Mouse (Mus musculus) gastrocnemius, adult 2 months (tissue): ENCODE results near the gene Ipp. TPM values are rescaled to one million over a fixed set of nuclear protein-coding genes. Genes with fewer than 3 reads are reported as not detected.

Source experiments
- DNase-seq: peaks from one replicate; pipeline ENCODE4 v3.0.0; 2022
- H3K27ac ChIP-seq: fragments of 200-600 bp; 2 replicates; pipeline ENCODE4 v1.8.1; 2022; ENCODE audit warnings: mild to moderate bottlenecking
- H3K4me3 ChIP-seq: fragments of 200-600 bp; 2 replicates; pipeline ENCODE4 v1.8.1; 2022; ENCODE audit warnings: mild to moderate bottlenecking, moderate library complexity
- CTCF ChIP-seq: fragments of 200-600 bp; IDR thresholded peaks from 2 replicates; pipeline ENCODE4 v1.8.1; 2022; ENCODE audit warnings: antibody characterized with exemption, mild to moderate bottlenecking, moderate library complexity
- intact Hi-C: fragments of 180-260 bp; cut with DNase I; formaldehyde crosslinking; loops from one replicate; pipeline ENCODE4 v1.15.1; 2025
- long read RNA-seq, 2 experiments: library from polyadenylated mRNA; stranded (forward); transcript quantifications; one replicate each; pipeline ENCODE4 v2.0.0; 2021
- total RNA-seq, 2 experiments: library from RNA; stranded (reverse); gene quantifications; 2 replicates each; pipeline ENCODE4 v1.2.3; 2021

Gene Ipp
- total RNA-seq: 10 to 100 TPM; 17.7 to 17.8 TPM
- long read RNA-seq, experiment 1, transcript Ipp-202 (9 exons, 2,118 nt): major isoform, 6 of 13 reads
- long read RNA-seq, experiment 1, partial matches to known transcripts: 6 of 13 reads
- long read RNA-seq, experiment 1, other reads (novel, unspliced or antisense): 1 of 13 reads
- long read RNA-seq, experiment 2, partial matches to known transcripts: 1 of 11 reads
- long read RNA-seq, experiment 2, other reads (novel, unspliced or antisense): 7 of 11 reads

DNA sequence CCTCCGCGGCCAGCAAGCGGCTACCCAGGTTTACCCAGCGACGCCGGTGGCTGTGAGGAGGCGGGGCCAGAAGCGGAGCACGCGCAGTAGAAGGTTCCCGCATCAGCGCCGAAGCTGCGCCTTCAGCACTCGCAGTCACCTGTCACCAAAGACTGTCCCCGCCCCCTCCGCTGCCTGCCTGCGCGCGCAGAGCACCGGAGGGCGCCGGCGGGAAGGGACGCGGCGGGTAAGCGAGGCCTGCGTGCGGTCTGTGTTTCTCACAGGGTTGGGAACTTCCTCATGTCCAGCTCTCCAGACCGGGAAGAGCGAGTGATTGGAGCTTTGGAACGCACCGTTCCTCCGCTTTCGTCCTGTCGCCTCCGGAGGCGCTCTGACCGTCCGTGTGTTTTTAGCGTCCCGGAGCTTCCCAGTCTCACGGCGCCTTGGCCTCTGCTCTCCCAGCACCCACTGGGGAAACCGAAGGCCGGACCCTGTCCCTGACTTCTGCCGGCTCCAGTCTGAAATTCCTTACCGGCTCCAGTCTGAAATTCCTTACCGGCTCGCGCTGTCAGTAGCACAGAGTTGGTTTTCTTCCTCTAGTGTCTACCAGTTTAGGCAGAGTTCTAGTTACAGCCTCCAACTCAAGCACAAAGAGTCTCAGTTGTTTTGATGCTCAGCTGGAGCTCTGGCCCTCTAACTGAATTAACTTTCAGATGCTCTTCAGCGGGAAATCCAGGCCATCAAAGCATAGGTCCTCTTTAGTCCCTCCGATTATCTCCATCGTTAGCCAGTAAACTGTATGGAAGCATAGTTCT, at the start of gene Ipp:
Gene Ipp, plus strand, starts transcription at position 125 of the 794 bp plus-strand sequence.
- intact Hi-C loops: loop anchor here (2.0 to 5.0 kb wide), 3 partner anchors 43 to 165 kb away; partner anchors contain the start of genes Gpbp1l1, Mast2 and Tmem69
- peak; percentile 97 for DNase-seq
- Histone ChIP-seq H3K4me3 (peak within 1 kb of the TSS; percentile 76), H3K27ac (peak within 1 kb of the TSS; percentile 94)
- TF ChIP-seq CTCF: peak; percentile 46

DNA sequence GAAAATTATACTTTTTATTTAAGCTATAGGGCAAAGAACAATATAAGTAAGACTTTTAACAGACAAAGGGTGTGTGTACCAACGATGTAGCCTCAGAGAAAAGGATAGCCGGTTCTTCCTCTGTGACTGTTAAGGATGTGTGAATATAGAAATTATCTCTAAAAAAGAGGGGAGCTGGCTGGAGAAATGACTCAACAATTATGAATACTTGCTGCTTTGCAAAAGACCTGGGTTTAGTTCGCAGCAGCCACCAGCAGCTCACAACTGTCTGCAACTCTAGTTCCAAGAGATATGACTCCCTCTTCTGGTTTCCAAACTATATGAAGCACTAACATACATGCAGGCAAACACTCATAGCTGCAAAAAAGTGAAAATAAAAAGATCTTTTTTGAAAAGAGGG, 45.4 kb upstream of the Ipp start:
- no peak overlapping the region for H3K27ac ChIP-seq
- intact Hi-C loops: no loop called here
- DNase-seq: no peak
- TF ChIP-seq CTCF: no peak
- H3K4me3 ChIP-seq: no peak overlapping the region

DNA sequence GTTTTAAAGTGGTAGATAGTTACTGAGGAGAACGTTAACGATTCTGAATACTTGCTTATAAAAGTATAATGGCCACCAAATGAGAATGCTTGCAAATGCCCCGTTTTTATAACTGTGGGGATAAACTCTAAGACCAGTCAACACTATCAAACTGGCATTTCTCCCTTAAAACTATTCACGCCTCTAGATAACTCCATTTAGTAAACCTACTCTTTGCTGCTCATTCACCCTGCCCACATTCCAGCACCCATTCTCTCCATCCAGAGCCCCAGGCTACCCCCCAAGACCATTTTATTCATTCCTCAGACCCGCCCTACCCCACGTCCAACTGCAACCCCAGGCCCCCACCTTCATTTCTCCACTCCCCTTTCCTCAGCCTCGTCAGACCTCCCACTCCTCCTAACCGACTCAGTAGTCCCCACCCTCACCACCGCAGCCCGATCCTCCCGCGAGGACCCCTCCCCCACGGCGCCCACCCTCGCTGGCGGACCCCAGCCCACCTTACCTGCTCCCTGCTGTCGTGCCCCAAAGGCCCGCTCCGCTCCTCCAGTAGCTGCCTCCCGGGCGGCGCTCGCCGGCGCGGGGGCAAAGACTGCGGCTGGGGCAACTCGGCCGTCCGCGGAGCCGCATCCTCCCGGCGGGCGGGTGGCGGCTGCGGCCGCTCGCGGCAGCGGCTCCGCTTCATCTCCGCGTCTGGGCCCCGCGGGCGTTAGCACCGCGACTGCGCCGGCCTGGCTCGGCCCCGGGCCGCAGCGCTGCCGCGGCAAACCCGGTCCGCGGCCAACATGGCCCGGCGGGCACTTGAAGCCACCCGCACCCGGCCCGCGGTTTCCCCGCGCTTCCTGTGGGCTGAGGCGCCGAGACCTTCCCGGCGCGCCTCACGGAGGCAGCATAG, 43.9 kb upstream of the Ipp start:
- no peak for DNase-seq
- Histone ChIP-seq H3K4me3 (peak overlapping the region; percentile 89), H3K27ac (peak overlapping the region; percentile 89)
- intact Hi-C loops: loop anchor here (2.0 kb wide), 1 partner anchor 43 kb away; the partner anchor contains the start of gene Ipp
- TF ChIP-seq CTCF: no peak

DNA sequence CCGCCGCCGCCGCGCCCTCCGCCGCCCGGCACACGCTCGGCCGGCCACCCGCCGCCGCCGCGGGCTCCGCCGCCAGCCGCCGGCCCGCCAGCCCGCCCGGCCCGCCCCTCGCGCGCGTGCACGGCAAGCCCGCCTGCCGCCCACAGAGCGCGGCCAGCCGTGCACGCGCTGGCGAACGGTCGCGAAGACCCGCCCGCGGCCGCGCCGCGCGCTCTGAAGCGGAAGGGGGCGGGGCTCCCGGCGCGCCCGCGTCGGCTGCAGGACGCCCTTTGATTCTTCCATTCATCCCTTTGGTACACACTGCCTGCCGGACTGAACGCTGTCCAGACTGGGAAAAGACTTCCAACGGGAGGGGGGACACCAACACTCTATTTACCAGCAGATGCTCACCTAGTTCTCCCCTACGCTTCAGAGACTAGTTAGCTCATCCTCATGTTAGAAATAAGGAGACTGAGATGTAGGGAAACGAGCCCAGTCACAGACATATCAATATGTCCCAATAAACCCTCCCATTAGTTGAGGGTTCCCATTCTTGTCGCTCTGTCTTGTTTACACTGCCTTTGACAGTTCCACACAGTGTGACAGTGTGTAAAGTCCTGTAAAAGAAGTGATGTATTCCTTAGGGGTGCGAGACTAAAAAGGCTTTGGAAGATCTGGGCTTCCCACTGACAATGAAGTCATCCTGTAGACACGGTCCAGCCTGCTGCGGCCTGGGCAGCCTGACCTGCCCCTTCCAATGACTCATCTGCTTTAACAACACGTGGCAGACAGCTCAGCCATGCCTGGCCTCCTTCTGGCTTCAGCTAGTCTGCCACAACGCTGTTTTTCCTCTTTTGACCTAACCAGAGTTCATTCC, 43.0 kb upstream of the Ipp start, which contains the start of gene Mast2:
Gene Mast2, minus strand, starts transcription at position 58 of the 856 bp plus-strand sequence.
- intact Hi-C loops: loop anchor here (2.0 kb wide), 1 partner anchor 42 kb away; the partner anchor contains the start of gene Ipp
- peak within 1 kb of the TSS; percentile 89 for H3K27ac ChIP-seq
- DNase-seq: peak; percentile 93
- no peak for TF ChIP-seq CTCF
- H3K4me3 ChIP-seq: peak within 1 kb of the TSS; percentile 89

DNA sequence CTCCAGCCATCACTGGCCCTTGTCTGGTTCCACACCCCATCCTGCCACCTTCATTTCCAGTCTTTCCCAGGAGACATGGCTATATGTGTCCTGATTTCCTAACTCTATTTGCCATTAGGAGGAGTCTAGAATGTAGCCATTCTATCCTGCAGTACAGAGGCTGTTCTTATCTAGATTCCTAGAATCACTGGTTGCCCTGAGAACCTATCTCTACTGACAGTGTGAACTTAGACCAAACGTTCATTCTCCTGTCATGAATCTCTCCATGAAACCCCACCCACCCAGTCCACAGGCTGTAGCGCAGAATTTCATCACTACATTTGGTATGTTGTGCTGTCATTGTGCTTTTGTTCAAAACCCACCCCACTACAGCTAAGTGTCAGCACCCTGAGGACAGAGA, 26.0 kb upstream of the Ipp start:
- Histone ChIP-seq H3K4me3 (no peak overlapping the region), H3K27ac (no peak overlapping the region)
- TF ChIP-seq CTCF: no peak
- no peak for DNase-seq
- intact Hi-C loops: no loop called here

DNA sequence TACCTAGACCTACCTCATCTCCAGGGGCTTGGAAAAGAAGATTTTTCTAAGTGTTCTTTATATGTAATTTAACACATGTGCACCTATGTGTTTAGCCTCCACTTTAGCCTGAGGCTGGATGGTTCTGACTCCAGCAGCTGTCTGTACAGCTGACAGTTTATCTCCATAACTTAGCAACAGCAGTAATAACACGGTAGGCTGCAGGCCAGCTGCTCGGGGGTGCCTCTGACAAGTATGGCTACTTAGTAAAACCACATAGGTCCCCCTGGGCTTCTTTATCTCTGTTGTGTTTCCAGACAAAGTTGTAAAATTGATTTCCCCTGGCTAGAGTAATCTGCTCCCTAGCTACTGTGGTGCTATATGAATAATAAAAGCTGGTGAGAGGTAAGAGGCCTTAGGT, 23.9 kb upstream of the Ipp start:
- H3K4me3 ChIP-seq: no peak overlapping the region
- H3K27ac ChIP-seq: no peak overlapping the region
- no peak for TF ChIP-seq CTCF
- intact Hi-C loops: no loop called here
- DNase-seq: no peak

DNA sequence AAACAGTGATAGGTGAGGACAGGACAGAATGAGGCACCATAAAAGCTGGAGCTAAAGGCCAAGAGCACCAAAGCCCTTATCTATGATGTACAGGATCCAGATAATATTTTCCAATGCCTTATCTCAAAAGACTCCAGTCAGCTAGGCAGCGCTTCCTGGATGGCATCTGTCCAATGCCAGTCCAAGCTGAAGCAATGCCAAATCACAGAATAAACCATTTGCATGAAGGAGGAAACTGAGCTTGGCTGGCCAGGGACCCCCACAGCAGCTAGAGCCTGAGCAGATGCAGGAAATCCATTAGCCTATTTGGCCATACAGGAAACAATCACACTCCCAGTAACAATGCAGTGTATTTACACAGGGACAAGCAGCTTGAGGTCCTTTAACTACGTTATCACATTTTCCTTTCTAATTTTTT, 16.2 kb upstream of the Ipp start:
- Histone ChIP-seq H3K4me3 (no peak overlapping the region), H3K27ac (no peak overlapping the region)
- TF ChIP-seq CTCF: no peak
- DNase-seq: no peak
- intact Hi-C loops: no loop called here

DNA sequence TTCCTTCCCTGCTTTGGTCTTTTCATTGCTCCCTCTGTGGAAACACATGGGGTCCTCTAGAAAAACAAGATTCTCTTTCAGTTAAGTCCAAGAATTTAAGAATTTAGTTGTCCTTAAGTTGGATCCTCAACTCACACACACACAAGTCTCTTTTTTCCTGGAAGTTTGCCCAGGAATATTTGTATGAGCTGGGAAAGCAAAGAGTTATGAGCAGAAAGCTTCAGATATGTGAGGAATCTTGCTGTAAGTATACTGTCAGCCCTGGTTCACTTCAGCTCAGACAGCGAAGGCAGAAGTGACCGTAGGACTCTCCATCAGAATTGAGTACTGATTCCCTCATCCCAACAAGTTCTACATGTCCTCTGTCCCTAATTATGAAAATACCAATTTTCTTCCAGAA, 15.5 kb upstream of the Ipp start:
- TF ChIP-seq CTCF: no peak
- peak overlapping the region; percentile 16; the same call in 1 of the 2 replicates for H3K27ac ChIP-seq
- DNase-seq: no peak
- intact Hi-C loops: no loop called here
- no peak overlapping the region for H3K4me3 ChIP-seq

DNA sequence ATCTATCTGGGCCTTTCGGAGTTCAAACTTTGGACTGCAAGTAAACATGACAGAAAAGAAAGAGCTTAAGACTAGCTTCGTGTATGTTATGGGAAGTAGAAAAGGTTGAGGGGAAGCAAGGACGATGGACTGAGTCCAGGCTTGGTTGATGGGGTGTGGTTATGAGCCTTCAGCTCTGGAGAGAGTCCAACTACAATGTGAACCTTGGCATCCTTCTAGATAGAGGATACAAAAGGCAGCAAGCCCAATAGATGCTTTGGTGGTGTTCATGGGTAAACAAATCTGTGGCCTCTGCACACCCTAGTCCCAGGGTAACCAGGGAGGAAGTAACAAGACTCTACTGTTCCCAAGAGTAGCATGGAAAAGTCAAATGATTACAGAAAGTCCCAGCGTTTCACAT, 14.9 kb upstream of the Ipp start:
- intact Hi-C loops: no loop called here
- TF ChIP-seq CTCF: no peak
- Histone ChIP-seq H3K27ac (peak overlapping the region; percentile 16; the same call in 1 of the 2 replicates), H3K4me3 (no peak overlapping the region)
- DNase-seq: no peak

DNA sequence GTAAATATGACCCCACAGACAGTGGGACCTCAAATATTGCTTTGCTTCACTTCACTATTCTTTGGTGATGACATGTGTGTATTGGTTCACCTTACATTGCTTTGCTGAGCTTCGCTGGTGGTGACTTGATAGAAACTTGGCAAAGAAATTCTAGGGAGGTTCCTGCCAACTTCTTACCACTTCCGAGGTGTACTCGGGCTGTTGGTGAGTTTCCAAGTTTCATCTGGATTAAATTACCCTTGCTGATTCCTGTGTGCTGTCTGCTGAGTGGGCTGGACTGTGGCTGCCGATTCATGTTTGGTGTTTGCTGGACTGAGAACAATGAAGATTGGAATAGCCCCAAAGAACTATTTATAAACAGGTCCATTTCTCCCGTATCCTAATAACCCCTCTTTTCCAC, 13.7 kb upstream of the Ipp start:
- no peak for TF ChIP-seq CTCF
- intact Hi-C loops: no loop called here
- H3K4me3 ChIP-seq: no peak overlapping the region
- no peak for DNase-seq
- no peak overlapping the region for H3K27ac ChIP-seq

DNA sequence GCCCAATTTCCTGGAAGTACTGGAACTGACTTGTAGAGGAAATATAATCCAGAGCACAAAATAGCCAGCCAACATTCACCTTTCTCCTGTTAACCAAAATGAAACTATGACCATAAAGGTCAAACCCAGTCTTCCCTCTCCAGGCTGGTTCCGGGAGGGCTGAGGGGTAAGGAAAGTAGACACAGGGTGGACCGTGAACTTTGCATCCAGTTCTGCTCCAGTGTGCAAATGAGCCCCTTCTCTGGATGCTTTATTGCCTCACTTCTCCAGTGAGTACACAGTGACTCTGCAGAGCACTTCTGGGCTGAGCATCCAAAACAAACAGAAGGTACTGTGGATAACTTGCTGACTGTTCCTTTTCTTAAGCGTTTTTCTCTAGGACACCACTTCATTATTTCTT, 7.4 kb upstream of the Ipp start:
- H3K27ac ChIP-seq: no peak overlapping the region
- no peak for DNase-seq
- no peak for TF ChIP-seq CTCF
- intact Hi-C loops: no loop called here
- no peak overlapping the region for H3K4me3 ChIP-seq
